In genomic region chr6:37423386-37423785, GRCm38 (mm10) we compare ENCODE assay signal across 17 mouse cellular contexts. TPM values are rescaled to one million over a fixed set of nuclear protein-coding genes. Genes with fewer than 3 reads are reported as not detected.
DNase-seq lines count a peak whose midpoint lies in the region; ATAC-seq and TF ChIP-seq lines count a peak whose summit lies in the region.
"Had no signal": no experiment of that assay in that cellular context is flagged by ENCODE, and none has a peak within 500 bp of the region (broad histone marks: within the 10 kb centered on the region; RNA-seq: fewer than 3 reads in every experiment).

No protein-coding gene starts in this region.

- no peak for ATAC-seq in stomach, embryonic 14.5 days (ENCODE audit: insufficient number of reproducible peaks, insufficient read depth, low FRiP score, low read depth)
- no peak for ATAC-seq in stomach, postnatal 0 days (ENCODE audit: low FRiP score, low TSS enrichment)
- ATAC-seq in lung, embryonic 15.5 days (ENCODE audit: borderline replicate concordance, extremely low read depth, low FRiP score, low TSS enrichment): peak; percentile 65
- ATAC-seq: forebrain, embryonic 16.5 days; liver, embryonic 12.5 days had no signal

- H3K4me2 ChIP-seq in stomach, embryonic 14.5 days (replicated peaks; ENCODE audit: low read depth, low read length): no peak overlapping the region
- no peak overlapping the region for H3K4me2 ChIP-seq in stomach, postnatal 0 days (replicated peaks; ENCODE audit: low read depth)
- peak overlapping the region; percentile 26; the same call in 1 of the 2 replicates for H3K4me2 ChIP-seq in lung, embryonic 15.5 days
- H3K4me2 ChIP-seq: hindbrain, embryonic 15.5 days; liver, embryonic 12.5 days had no signal

- no peak for DNase-seq in heart, embryonic 10.5 days (ENCODE audit: low spot score)
- no peak for DNase-seq in heart, adult 18-20 months
- no peak for DNase-seq in stomach, postnatal 0 days (ENCODE audit: low spot score)
- DNase-seq in cerebellum, adult 11-12 months: no peak
- DNase-seq in frontal cortex, postnatal 25 days (ENCODE audit: low spot score in 2 of 2): no peak
- DNase-seq in spleen, adult 18-20 months: no peak
- DNase-seq: adrenal gland, postnatal 36 days; gastrocnemius, postnatal 36 days; kidney, adult 11 months; retina, postnatal 1 day had no signal

- no peak for TF ChIP-seq CTCF in stomach, postnatal 0 days (IDR thresholded peaks at IDR 0.05; ENCODE audit: low read depth)

- no peaks in the 10 kb centered on the region for H3K9me3 ChIP-seq in heart, embryonic 10.5 days
- H3K9me3 ChIP-seq in stomach, embryonic 14.5 days (ENCODE audit: control insufficient read depth, low read depth, low read length): no peaks in the 10 kb centered on the region
- H3K9me3 ChIP-seq in stomach, postnatal 0 days (ENCODE audit: control insufficient read depth, low read length): no peaks in the 10 kb centered on the region
- H3K9me3 ChIP-seq in lung, embryonic 15.5 days: no peaks in the 10 kb centered on the region
- H3K9me3 ChIP-seq: hindbrain, embryonic 15.5 days; liver, embryonic 12.5 days had no signal

- H3K27me3 ChIP-seq in heart, embryonic 10.5 days (ENCODE audit: insufficient read depth, poor library complexity, severe bottlenecking): no peaks in the 10 kb centered on the region
- H3K27me3 ChIP-seq in stomach, embryonic 14.5 days (ENCODE audit: control insufficient read depth, insufficient read depth, low read length): no peaks in the 10 kb centered on the region
- H3K27me3 ChIP-seq in stomach, postnatal 0 days (ENCODE audit: control insufficient read depth, insufficient read depth, low read length): no peaks in the 10 kb centered on the region
- H3K27me3 ChIP-seq in lung, embryonic 15.5 days: no peaks in the 10 kb centered on the region
- H3K27me3 ChIP-seq: hindbrain, embryonic 15.5 days; liver, embryonic 12.5 days had no signal

- peak overlapping the region; percentile 82 for H3K27ac ChIP-seq in heart, embryonic 10.5 days
- H3K27ac ChIP-seq in stomach, embryonic 14.5 days (ENCODE audit: low read length): peak overlapping the region; percentile 6; the same call in 1 of the 2 replicates
- H3K27ac ChIP-seq in stomach, postnatal 0 days (replicated peaks): no peak overlapping the region
- H3K27ac ChIP-seq in lung, embryonic 15.5 days: peak overlapping the region; percentile 92
- H3K27ac ChIP-seq: hindbrain, embryonic 15.5 days; liver, embryonic 12.5 days had no signal

- 57% methylated on average over 1 of the region's 1 CpGs for WGBS in heart, embryonic 10.5 days
- 68% methylated on average over 1 of the region's 1 CpGs for WGBS in stomach, embryonic 14.5 days
- 55% methylated on average over 1 of the region's 1 CpGs for WGBS in stomach, postnatal 0 days
- WGBS in lung, embryonic 15.5 days: 66% methylated on average over 1 of the region's 1 CpGs

- H3K36me3 ChIP-seq in heart, embryonic 10.5 days: peaks cover 37% of the 10 kb centered on the region
- H3K36me3 ChIP-seq in stomach, embryonic 14.5 days (ENCODE audit: control insufficient read depth, insufficient read depth, low read length): peaks cover 3% of the 10 kb centered on the region; the same call in 1 of the 2 replicates
- H3K36me3 ChIP-seq in stomach, postnatal 0 days (ENCODE audit: control insufficient read depth, insufficient read depth, low read length): no peaks in the 10 kb centered on the region
- no peaks in the 10 kb centered on the region for H3K36me3 ChIP-seq in lung, embryonic 15.5 days
- H3K36me3 ChIP-seq: G1E; hindbrain, embryonic 15.5 days; liver, embryonic 12.5 days had no signal

- peaks cover 95% of the 10 kb centered on the region for H3K4me1 ChIP-seq in heart, embryonic 10.5 days
- peaks cover 38% of the 10 kb centered on the region for H3K4me1 ChIP-seq in stomach, embryonic 14.5 days (ENCODE audit: control insufficient read depth, insufficient read depth, low read length)
- 0 out of 2 replicates have a peak, but pooled peaks cover 13% of the 10 kb centered on the region for H3K4me1 ChIP-seq in stomach, postnatal 0 days (replicated peaks; ENCODE audit: control insufficient read depth, insufficient read depth)
- peaks cover 93% of the 10 kb centered on the region for H3K4me1 ChIP-seq in lung, embryonic 15.5 days

- H3K4me3 ChIP-seq in heart, embryonic 10.5 days: no peak overlapping the region
- no peak overlapping the region for H3K4me3 ChIP-seq in stomach, embryonic 14.5 days (ENCODE audit: low read depth, low read length)
- H3K4me3 ChIP-seq in stomach, postnatal 0 days (ENCODE audit: low read depth, low read length): no peak overlapping the region
- H3K4me3 ChIP-seq in lung, embryonic 15.5 days: no peak overlapping the region
- H3K4me3 ChIP-seq: erythroblast, embryonic 14.5 days; hindbrain, embryonic 15.5 days; liver, embryonic 12.5 days had no signal

- TF ChIP-seq EP300 in stomach, postnatal 0 days (optimal IDR thresholded peaks at IDR 0.05): no peak

- H3K9ac ChIP-seq in stomach, embryonic 14.5 days (replicated peaks; ENCODE audit: low read depth, low read length): no peak overlapping the region
- H3K9ac ChIP-seq in stomach, postnatal 0 days (ENCODE audit: low read length): no peak overlapping the region
- H3K9ac ChIP-seq in lung, embryonic 15.5 days: no peak overlapping the region
- H3K9ac ChIP-seq: hindbrain, embryonic 15.5 days; liver, embryonic 12.5 days had no signal

RNA-seq across cellular contexts. Expression of gene Creb3l2, which starts 18.6 kb away (rescaled TPM):
- polyA plus RNA-seq in heart, embryonic 10.5 days (2016; fragmentation: Nextera tagmentation; extraction: Ambion mirVana): 33.5 and 36.3 TPM in 2 replicates
- 10 to 100 TPM; 23.2 to 24.1 TPM for total RNA-seq in heart, adult 18-20 months (2021)
- 28.7 and 29.6 TPM in 2 replicates for polyA plus RNA-seq in stomach, embryonic 14.5 days (2014; fragmentation: Nextera tagmentation; extraction: Ambion mirVana)
- 8.3 and 8.5 TPM in 2 replicates for polyA plus RNA-seq in stomach, postnatal 0 days (2015; fragmentation: Nextera tagmentation; extraction: Ambion mirVana)
- 27.8 and 28.0 TPM in 2 replicates for polyA plus RNA-seq in lung, embryonic 15.5 days (2015; fragmentation: Nextera tagmentation; extraction: Ambion mirVana)
- polyA plus RNA-seq: G1E had no signal
